Mouse (Mus musculus) layer of hippocampus, adult 2 months (tissue): Measurements from ENCODE around the gene Coro2b. TPM values are rescaled to one million over a fixed set of nuclear protein-coding genes. Genes with fewer than 3 reads are reported as not detected.

Experiments
- DNase-seq, 2 experiments: peaks; one replicate each; pipeline ENCODE4 v3.0.0; 2022; ENCODE audit warnings: low spot score in 2 of 2
- H3K27ac ChIP-seq: fragments of 200-600 bp; 2 replicates; pipeline ENCODE4 v1.8.1; 2022
- H3K4me3 ChIP-seq: fragments of 200-600 bp; 2 replicates; pipeline ENCODE4 v1.8.1; 2022; ENCODE audit warnings: mild to moderate bottlenecking
- CTCF ChIP-seq: fragments of 200-600 bp; conservative IDR thresholded peaks from 2 replicates; pipeline ENCODE4 v1.8.1; 2022; ENCODE audit warnings: antibody characterized with exemption, mild to moderate bottlenecking, moderate library complexity
- total RNA-seq, 2 experiments: library from RNA; stranded (reverse); gene quantifications; 2 replicates each; pipeline ENCODE4 v1.2.3; 2021

The Coro2b gene
- total RNA-seq, 2 experiments from 2014 or later: 226 to 243 TPM

DNA sequence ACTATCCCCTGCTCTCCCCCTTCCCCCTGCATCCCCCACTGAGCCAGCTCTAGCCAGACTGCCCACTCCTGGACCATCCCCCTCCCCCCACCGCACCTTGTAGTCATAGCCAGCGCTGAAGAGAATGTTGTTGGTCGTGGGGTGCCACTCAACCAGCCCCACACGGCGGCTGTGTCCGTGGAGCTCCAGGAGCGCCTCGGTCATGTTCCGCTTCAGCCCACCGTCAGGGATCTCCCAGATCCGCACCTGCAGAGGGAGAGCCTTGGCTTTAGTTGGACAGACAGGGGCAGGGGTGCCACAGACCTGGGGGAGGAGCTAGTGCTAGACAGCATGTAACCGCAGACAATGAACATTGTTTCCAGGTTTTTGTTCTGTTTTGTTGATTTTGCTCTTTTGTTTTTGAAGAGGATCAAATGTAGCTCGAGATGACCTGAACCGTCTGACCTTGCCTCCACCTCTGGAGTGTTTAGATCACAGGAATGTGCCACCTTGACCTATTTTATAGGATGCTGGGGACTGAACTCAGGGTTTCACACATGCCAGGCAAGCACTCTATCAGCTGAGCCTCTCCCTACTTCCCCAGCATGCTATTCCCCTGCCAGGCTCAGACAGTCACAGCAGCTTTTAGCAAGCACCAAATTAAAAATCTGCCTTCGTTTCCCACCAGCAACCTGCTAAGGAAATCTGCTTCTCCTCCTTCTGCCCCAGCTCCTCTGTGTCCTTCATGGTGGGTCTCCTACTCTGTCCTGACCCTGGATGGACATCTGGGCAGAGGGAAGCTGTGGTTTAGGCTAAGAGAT, 104.4 kb downstream of the Coro2b start:
- DNase-seq: peak in 1 of 2 experiments; percentile 38
- Histone ChIP-seq H3K27ac (peak overlapping the region; percentile 85), H3K4me3 (no peak overlapping the region)
- no peak for TF ChIP-seq CTCF

- no peak overlapping the region for H3K27ac ChIP-seq
Measured at GRCm38 (mm10) chr9:62430741-62431140, 106.1 kb downstream of the Coro2b start.

DNA sequence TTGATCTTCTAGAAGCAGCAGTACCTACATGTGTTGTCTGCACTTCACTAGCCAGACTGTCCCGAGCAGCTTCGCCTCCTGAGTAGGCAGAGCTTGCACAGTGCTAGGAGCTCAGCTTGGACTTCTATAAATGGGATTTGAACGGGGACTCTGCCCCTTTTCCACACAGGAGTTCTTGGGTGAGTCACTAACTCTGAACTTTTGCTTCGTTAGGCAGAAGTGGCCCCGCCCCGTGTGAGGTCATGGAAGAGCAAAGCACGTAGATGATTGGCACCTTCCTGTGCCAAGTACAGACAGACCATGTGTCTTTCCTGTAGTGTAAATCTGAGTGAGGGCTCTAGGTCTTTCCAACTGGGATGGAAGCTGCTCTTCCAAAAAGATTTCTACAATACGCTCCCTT, 109.8 kb downstream of the Coro2b start:
- H3K27ac ChIP-seq: peak overlapping the region; percentile 49; the same call in 1 of the 2 replicates
- TF ChIP-seq CTCF: no peak
- DNase-seq: peak in 1 of 2 experiments; percentile 9
- no peak overlapping the region for H3K4me3 ChIP-seq

More at GRCm38 (mm10) chr9:62430741-62431140, 106.1 kb downstream of the Coro2b start:
- DNase-seq: peak in 1 of 2 experiments; percentile 9
- H3K4me3 ChIP-seq: no peak overlapping the region
- no peak for TF ChIP-seq CTCF

DNA sequence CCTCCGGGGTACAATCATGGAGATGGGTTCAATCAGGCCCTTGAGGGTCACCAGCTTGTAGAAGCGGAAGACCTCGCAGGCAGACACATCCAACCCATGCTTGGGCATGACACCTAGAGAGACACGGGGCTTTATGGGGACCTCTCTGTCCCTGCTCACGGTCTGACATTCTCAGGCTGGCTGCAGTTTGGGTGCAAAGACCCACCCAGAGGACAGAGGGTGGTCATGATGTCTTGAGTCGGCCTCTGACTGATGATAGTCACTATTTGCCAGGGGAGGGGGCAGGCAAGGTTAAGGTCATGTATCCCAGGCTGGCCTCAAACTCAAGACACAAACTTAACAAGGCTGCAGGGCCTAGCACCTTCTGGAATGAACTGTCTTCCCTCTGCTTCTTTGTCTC, 110.3 kb downstream of the Coro2b start:
- H3K27ac ChIP-seq: peak overlapping the region; percentile 49; the same call in 1 of the 2 replicates

GRCm38 (mm10) chr9:62426021-62426420, 110.8 kb downstream of the Coro2b start:
- peak overlapping the region; percentile 49; the same call in 1 of the 2 replicates for H3K27ac ChIP-seq
- DNase-seq: no peak
- H3K4me3 ChIP-seq: no peak overlapping the region
- no peak for TF ChIP-seq CTCF

More for the DNA sequence above, 110.3 kb downstream of the Coro2b start:
- TF ChIP-seq CTCF: no peak
- H3K4me3 ChIP-seq: no peak overlapping the region
- DNase-seq: peak in 1 of 2 experiments; percentile 7

- TF ChIP-seq CTCF: no peak
- peak in 1 of 2 experiments; percentile 5 for DNase-seq
- Histone ChIP-seq H3K27ac (peak overlapping the region; percentile 49; the same call in 1 of the 2 replicates), H3K4me3 (no peak overlapping the region)
Measured at GRCm38 (mm10) chr9:62425265-62425664, 111.6 kb downstream of the Coro2b start.

- no peak overlapping the region for H3K4me3 ChIP-seq
- no peak for TF ChIP-seq CTCF
- 0 out of 2 replicates have a peak overlapping the region, but pooled peaks have one; percentile 3 for H3K27ac ChIP-seq
- DNase-seq: peak in 1 of 2 experiments; percentile 5
Measured at GRCm38 (mm10) chr9:62423871-62424270, 113.0 kb downstream of the Coro2b start.

DNA sequence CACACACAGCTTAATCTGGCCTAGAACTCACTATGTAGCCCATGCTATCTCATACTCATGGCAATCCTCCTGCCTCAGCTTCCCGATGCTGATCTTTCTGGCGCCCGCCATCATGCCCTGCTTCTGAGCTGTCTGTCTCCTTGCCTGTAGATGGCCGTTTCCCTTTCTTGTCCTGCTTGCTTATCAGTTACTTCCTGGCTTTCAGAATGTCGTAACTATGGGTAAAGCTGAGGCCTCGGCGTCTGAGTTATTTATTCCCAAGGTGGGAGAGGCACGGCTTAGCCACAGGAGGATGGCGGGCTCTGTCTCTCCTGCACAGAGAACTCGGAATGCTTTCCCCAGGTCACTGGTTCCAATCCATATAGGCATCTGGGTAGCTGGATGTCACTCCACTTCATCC, 113.9 kb downstream of the Coro2b start:
- no peak for TF ChIP-seq CTCF
- Histone ChIP-seq H3K4me3 (no peak overlapping the region), H3K27ac (peak overlapping the region; percentile 28; the same call in 1 of the 2 replicates)
- peak in 1 of 2 experiments; percentile 5 for DNase-seq

- no peak for TF ChIP-seq CTCF
- DNase-seq: peak in 1 of 2 experiments; percentile 11
- H3K4me3 ChIP-seq: no peak overlapping the region
- peak overlapping the region; percentile 89 for H3K27ac ChIP-seq
Measured at GRCm38 (mm10) chr9:62421911-62422310, 114.9 kb downstream of the Coro2b start.

DNA sequence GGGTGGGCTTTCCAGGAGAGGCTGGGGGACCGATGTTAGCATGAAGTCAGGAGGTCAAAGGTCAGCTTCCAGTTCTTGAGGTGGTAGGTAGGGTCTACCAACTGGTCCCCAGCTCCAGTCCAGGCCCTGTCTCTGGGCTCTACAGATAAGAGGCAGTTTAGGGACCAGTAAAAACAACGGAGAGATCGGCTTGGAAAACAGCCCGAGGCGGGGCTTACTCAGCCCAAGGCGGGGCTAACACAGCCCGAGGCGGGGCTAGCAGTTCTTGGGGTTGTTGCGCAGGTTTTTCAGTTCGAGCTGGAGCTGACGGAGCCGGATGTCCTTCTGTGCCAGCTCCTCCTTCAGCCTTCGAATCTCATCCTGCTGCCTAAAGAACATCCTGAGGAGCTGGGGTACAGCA, 115.8 kb downstream of the Coro2b start:
- Histone ChIP-seq H3K4me3 (peak overlapping the region; percentile 37), H3K27ac (peak overlapping the region; percentile 89)
- peak; percentile 66 to 71 for DNase-seq
- TF ChIP-seq CTCF: no peak

GRCm38 (mm10) chr9:62420261-62420917, 116.5 kb downstream of the Coro2b start:
- DNase-seq: no peak
- peak overlapping the region; percentile 89 for H3K27ac ChIP-seq
- TF ChIP-seq CTCF: no peak
- no peak overlapping the region; the same call in 1 of the 2 replicates for H3K4me3 ChIP-seq

DNA sequence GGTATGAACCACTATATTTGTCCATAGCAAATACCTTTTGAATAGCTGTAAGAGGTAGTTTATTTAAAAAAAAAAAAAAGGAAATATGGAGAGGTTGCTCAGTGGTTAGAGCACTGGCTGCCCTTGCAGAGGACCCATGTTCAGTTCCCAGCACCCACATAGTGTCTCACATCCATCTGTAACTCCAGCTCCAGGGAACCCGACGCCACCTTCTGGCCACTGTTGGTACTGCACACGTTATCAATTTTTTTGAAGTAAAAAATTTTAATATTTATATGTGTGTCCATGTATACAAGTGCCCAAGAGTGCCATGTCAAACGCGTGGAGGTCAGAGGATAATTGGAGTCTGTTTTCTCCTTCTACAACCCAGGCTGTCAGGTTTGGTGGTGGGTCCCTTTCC, 118.1 kb downstream of the Coro2b start:
- Histone ChIP-seq H3K27ac (no peak overlapping the region), H3K4me3 (no peak overlapping the region)
- peak; percentile 79 for TF ChIP-seq CTCF
- no peak for DNase-seq
